Mouse (Mus musculus): ENCODE measurements around the gene Krtcap2. TPM values are rescaled to one million over a fixed set of nuclear protein-coding genes. Genes with fewer than 3 reads are reported as not detected.

The Krtcap2 gene
- polyA plus RNA-seq, 1 experiment from 2014 or later: 185 TPM

GRCm38 (mm10) chr3:89260211-89260610, 14.4 kb downstream of the Krtcap2 start:
- Histone ChIP-seq H3K27me3 (replicated peaks) (no peaks in the 10 kb centered on the region), H3K36me3 (replicated peaks) (no peaks in the 10 kb centered on the region), H3K27ac (no peak overlapping the region), H3K9me3 (no peaks in the 10 kb centered on the region), H3K4me3 (no peak overlapping the region), H3K4me1 (no peaks in the 10 kb centered on the region), H3K4me2 (no peak overlapping the region), H3K9ac (no peak overlapping the region)
- no peak for ATAC-seq (replicated peaks)
- WGBS: 58% methylated on average over 3 of the region's 3 CpGs

GRCm38 (mm10) chr3:89262417-89262816, 16.7 kb downstream of the Krtcap2 start:
- no peak for ATAC-seq (replicated peaks)
- 79% methylated on average over 10 of the region's 10 CpGs for WGBS

GRCm38 (mm10) chr3:89266439-89266893, 20.7 kb downstream of the Krtcap2 start:
- H3K27me3 ChIP-seq (replicated peaks): no peaks in the 10 kb centered on the region
- H3K9ac ChIP-seq: peak overlapping the region; percentile 88
- peak overlapping the region; percentile 94 for H3K4me2 ChIP-seq
- peaks cover 38% of the 10 kb centered on the region for H3K4me1 ChIP-seq
- peak; percentile 90 for ATAC-seq (replicated peaks)
- no peaks in the 10 kb centered on the region for H3K9me3 ChIP-seq
- peak overlapping the region; percentile 60 for H3K4me3 ChIP-seq
- peak overlapping the region; percentile 84 for H3K27ac ChIP-seq
- WGBS: under 1% methylated on average over 20 of the region's 20 CpGs
- no peaks in the 10 kb centered on the region for H3K36me3 ChIP-seq (replicated peaks)

More at GRCm38 (mm10) chr3:89262417-89262816, 16.7 kb downstream of the Krtcap2 start:
- H3K4me3 ChIP-seq: no peak overlapping the region
- H3K4me1 ChIP-seq: peaks cover 11% of the 10 kb centered on the region
- no peak overlapping the region for H3K4me2 ChIP-seq
- H3K9me3 ChIP-seq: no peaks in the 10 kb centered on the region
- H3K36me3 ChIP-seq (replicated peaks): no peaks in the 10 kb centered on the region
- H3K9ac ChIP-seq: no peak overlapping the region
- H3K27me3 ChIP-seq (replicated peaks): no peaks in the 10 kb centered on the region
- H3K27ac ChIP-seq: no peak overlapping the region

GRCm38 (mm10) chr3:89268916-89269315, 23.1 kb downstream of the Krtcap2 start:
- Histone ChIP-seq H3K4me1 (peaks cover 38% of the 10 kb centered on the region), H3K9ac (no peak overlapping the region), H3K27ac (no peak overlapping the region), H3K36me3 (replicated peaks) (no peaks in the 10 kb centered on the region), H3K27me3 (replicated peaks) (no peaks in the 10 kb centered on the region), H3K4me2 (no peak overlapping the region), H3K9me3 (no peaks in the 10 kb centered on the region), H3K4me3 (no peak overlapping the region)
- ATAC-seq (replicated peaks): no peak
- WGBS: 53% methylated on average over 7 of the region's 8 CpGs

GRCm38 (mm10) chr3:89270051-89270755, 24.4 kb downstream of the Krtcap2 start, which contains the start of gene Slc50a1:
Gene Slc50a1, minus strand, starts transcription at chr3:89270570.
- peaks cover 38% of the 10 kb centered on the region for H3K4me1 ChIP-seq
- peak; percentile 45 for ATAC-seq (replicated peaks)
- WGBS: 2% methylated on average over 39 of the region's 39 CpGs
- no peaks in the 10 kb centered on the region for H3K27me3 ChIP-seq (replicated peaks)
- H3K4me3 ChIP-seq: peak within 1 kb of the TSS; percentile 57
- H3K36me3 ChIP-seq (replicated peaks): no peaks in the 10 kb centered on the region
- H3K27ac ChIP-seq: peak within 1 kb of the TSS; percentile 78
- no peaks in the 10 kb centered on the region for H3K9me3 ChIP-seq
- H3K9ac ChIP-seq: peak within 1 kb of the TSS; percentile 78
- H3K4me2 ChIP-seq: peak within 1 kb of the TSS; percentile 82

GRCm38 (mm10) chr3:89270891-89271290, 25.1 kb downstream of the Krtcap2 start:
- ATAC-seq (replicated peaks): no peak
- H3K27ac ChIP-seq: peak overlapping the region; percentile 78; the same call in 1 of the 2 replicates
- peak overlapping the region; percentile 78 for H3K9ac ChIP-seq
- peak overlapping the region; percentile 82 for H3K4me2 ChIP-seq
- 67% methylated on average over 6 of the region's 6 CpGs for WGBS
- no peaks in the 10 kb centered on the region for H3K27me3 ChIP-seq (replicated peaks)
- peaks cover 36% of the 10 kb centered on the region for H3K4me1 ChIP-seq
- peak overlapping the region; percentile 57 for H3K4me3 ChIP-seq
- no peaks in the 10 kb centered on the region for H3K36me3 ChIP-seq (replicated peaks)
- H3K9me3 ChIP-seq: no peaks in the 10 kb centered on the region

- H3K27ac ChIP-seq: no peak overlapping the region
- 58% methylated on average over 6 of the region's 6 CpGs for WGBS
- no peak for ATAC-seq (replicated peaks)
- no peak overlapping the region for H3K4me3 ChIP-seq
- no peaks in the 10 kb centered on the region for H3K27me3 ChIP-seq (replicated peaks)
- peaks cover 33% of the 10 kb centered on the region for H3K4me1 ChIP-seq
- H3K36me3 ChIP-seq (replicated peaks): no peaks in the 10 kb centered on the region
- H3K9me3 ChIP-seq: no peaks in the 10 kb centered on the region
- H3K9ac ChIP-seq: no peak overlapping the region
- no peak overlapping the region for H3K4me2 ChIP-seq
These were observed 26.0 kb downstream of the Krtcap2 start for GRCm38 (mm10) chr3:89271760-89272159.

GRCm38 (mm10) chr3:89276061-89276460, 30.3 kb downstream of the Krtcap2 start:
- Histone ChIP-seq H3K4me1 (peaks cover 20% of the 10 kb centered on the region), H3K4me2 (no peak overlapping the region), H3K27me3 (replicated peaks) (peaks cover 19% of the 10 kb centered on the region; the same call in 1 of the 2 replicates), H3K36me3 (replicated peaks) (no peaks in the 10 kb centered on the region), H3K4me3 (no peak overlapping the region), H3K9ac (no peak overlapping the region), H3K27ac (no peak overlapping the region), H3K9me3 (no peaks in the 10 kb centered on the region)
- no peak for ATAC-seq (replicated peaks)
- WGBS: 92% methylated on average over 13 of the region's 13 CpGs

- ATAC-seq (replicated peaks): no peak
- Histone ChIP-seq H3K36me3 (replicated peaks) (no peaks in the 10 kb centered on the region), H3K9me3 (no peaks in the 10 kb centered on the region), H3K4me1 (peaks cover 30% of the 10 kb centered on the region), H3K27me3 (replicated peaks) (peaks cover 27% of the 10 kb centered on the region), H3K9ac (no peak overlapping the region), H3K27ac (no peak overlapping the region), H3K4me3 (no peak overlapping the region), H3K4me2 (peak overlapping the region; percentile 8; the same call in 1 of the 2 replicates)
- 60% methylated on average over 14 of the region's 14 CpGs for WGBS
These were observed 31.7 kb downstream of the Krtcap2 start for GRCm38 (mm10) chr3:89277281-89278021.

- Histone ChIP-seq H3K27ac (no peak overlapping the region), H3K9me3 (no peaks in the 10 kb centered on the region), H3K36me3 (replicated peaks) (no peaks in the 10 kb centered on the region), H3K4me2 (peak overlapping the region; percentile 8; the same call in 1 of the 2 replicates), H3K4me1 (peaks cover 30% of the 10 kb centered on the region), H3K9ac (no peak overlapping the region), H3K4me3 (no peak overlapping the region), H3K27me3 (replicated peaks) (peaks cover 27% of the 10 kb centered on the region)
- ATAC-seq (replicated peaks): no peak
- 77% methylated on average over 7 of the region's 7 CpGs for WGBS
These were observed 32.3 kb downstream of the Krtcap2 start for GRCm38 (mm10) chr3:89278107-89278506.

GRCm38 (mm10) chr3:89278643-89279042, 32.9 kb downstream of the Krtcap2 start:
- WGBS: 32% methylated on average over 8 of the region's 8 CpGs
- Histone ChIP-seq H3K27ac (no peak overlapping the region; the same call in 1 of the 2 replicates), H3K27me3 (replicated peaks) (peaks cover 27% of the 10 kb centered on the region), H3K9ac (no peak overlapping the region), H3K36me3 (replicated peaks) (no peaks in the 10 kb centered on the region), H3K4me1 (peaks cover 30% of the 10 kb centered on the region), H3K4me3 (peak overlapping the region; percentile 40; the same call in 1 of the 2 replicates), H3K4me2 (peak overlapping the region; percentile 64), H3K9me3 (no peaks in the 10 kb centered on the region)
- no peak for ATAC-seq (replicated peaks)

GRCm38 (mm10) chr3:89279153-89279890, 33.6 kb downstream of the Krtcap2 start:
- H3K9me3 ChIP-seq: no peaks in the 10 kb centered on the region
- ATAC-seq (replicated peaks): peak; percentile 69
- peak overlapping the region; percentile 40 for H3K4me3 ChIP-seq
- peak overlapping the region; percentile 9 for H3K9ac ChIP-seq
- WGBS: 2% methylated on average over 35 of the region's 35 CpGs
- peaks cover 30% of the 10 kb centered on the region for H3K4me1 ChIP-seq
- peak overlapping the region; percentile 64 for H3K4me2 ChIP-seq
- H3K27ac ChIP-seq: peak overlapping the region; percentile 35
- peaks cover 27% of the 10 kb centered on the region for H3K27me3 ChIP-seq (replicated peaks)
- no peaks in the 10 kb centered on the region for H3K36me3 ChIP-seq (replicated peaks)

All from midbrain, embryonic 15.5 days (tissue).